Mouse (Mus musculus) bone marrow macrophage, adult 2 months (primary cell): ENCODE measurements around the gene Ica1.

Source experiments
- CTCF ChIP-seq: IDR thresholded peaks from 2 replicates; pipeline ENCODE4 v1.5.1; 2012; ENCODE audit warnings: low read depth, mild to moderate bottlenecking, low read length, moderate library complexity
- POLR2A ChIP-seq: IDR thresholded peaks from 2 replicates; pipeline ENCODE4 v1.6.1; 2012; ENCODE audit warnings: mild to moderate bottlenecking, low read depth, low read length, borderline replicate concordance

- TF ChIP-seq CTCF (no peak), POLR2A (no peak)
Measured at GRCm38 (mm10) chr6:8738396-8738795, 39.9 kb downstream of the Ica1 start.
